Comparison of ENCODE assay signal across 8 mouse cellular contexts in the genomic region with DNA sequence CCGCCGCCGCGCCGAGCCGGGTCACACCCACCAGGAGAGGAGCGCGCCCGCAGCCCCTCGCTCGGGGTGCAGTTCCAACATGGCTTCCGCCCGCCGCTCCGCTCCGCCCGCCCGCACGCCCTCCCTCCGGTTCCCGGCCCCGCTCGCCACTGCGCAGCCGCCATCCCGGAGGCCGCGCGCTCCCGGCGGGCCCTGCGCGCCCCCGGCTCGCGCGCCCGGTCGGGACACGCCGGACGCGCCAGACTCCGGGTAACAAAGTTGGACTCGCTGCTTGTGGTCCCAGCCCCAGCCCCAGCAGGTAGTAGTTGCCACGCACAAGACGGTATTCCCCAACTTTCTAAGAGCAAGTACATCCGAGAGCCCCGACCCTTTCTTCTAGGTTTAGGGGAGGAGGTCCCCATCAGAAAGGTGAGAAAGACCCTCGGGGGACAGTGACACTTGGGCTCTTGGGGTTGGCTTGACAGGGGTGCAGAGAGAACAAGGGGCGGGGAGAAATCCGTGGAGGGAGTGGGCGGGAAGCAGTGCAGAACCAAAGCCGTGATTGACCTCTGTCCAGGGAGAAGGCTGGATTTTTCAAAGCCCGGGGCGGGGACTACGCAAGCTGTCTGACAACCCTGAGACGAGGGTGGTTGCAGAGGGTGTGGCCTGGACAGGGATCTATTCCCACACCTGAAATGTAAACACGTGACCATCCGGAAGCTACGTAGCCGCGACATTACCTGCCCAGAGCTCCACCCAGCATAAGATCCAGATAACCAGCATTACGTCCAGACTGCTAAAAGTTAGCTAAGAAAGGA. TPM values are rescaled to one million over a fixed set of nuclear protein-coding genes. Genes with fewer than 3 reads are reported as not detected.
A peak's percentile ranks its signal among the peaks of the same experiment; 100 is the strongest.
DNase-seq lines count a peak whose midpoint lies in the region; ATAC-seq and TF ChIP-seq lines count a peak whose summit lies in the region.

TSS of gene Map4k3 (minus strand) at position 424 of the 797 bp plus-strand sequence.

- no peak for DNase-seq in Patski (ENCODE audit: low read depth, low spot score)
- DNase-seq in cerebellum, postnatal 25 days: peak; percentile 89 to 94
- peak; percentile 92 for DNase-seq in gastrocnemius, adult 2 months
- DNase-seq in left cerebral cortex, adult 8-10 months (ENCODE audit: low spot score in 2 of 2): peak; percentile 54 to 71
- DNase-seq in right cerebral cortex, adult 2 months (ENCODE audit: low spot score in 2 of 2): peak; percentile 76 to 79
- DNase-seq in urinary bladder, postnatal 14 days (ENCODE audit: low spot score): peak; percentile 92

- peak within 1 kb of the TSS; percentile 95 for H3K9ac ChIP-seq in hindbrain, embryonic 16.5 days (ENCODE audit: low read depth, low read length)

- TF ChIP-seq CTCF in Patski (IDR thresholded peaks at IDR 0.05): no peak
- no peak for TF ChIP-seq CTCF in gastrocnemius, adult 2 months (IDR thresholded peaks at IDR 0.05)

- H3K4me2 ChIP-seq in hindbrain, embryonic 16.5 days (ENCODE audit: low read length): peak within 1 kb of the TSS; percentile 83

- POLR2A ChIA-PET in Patski (lab: Charles Lee): interaction anchor here (1.3 kb wide), 1 partner anchor 56 kb away, joined by 7 read pairs; no protein-coding TSS in a partner anchor

- intact Hi-C loops in gastrocnemius, adult 2 months (cut with DNase I): loop anchor here (5.0 kb wide), 1 partner anchor 46 kb away; no protein-coding TSS in a partner anchor

- peak; percentile 82 for ATAC-seq in Patski
- peak; percentile 96 for ATAC-seq in hindbrain, embryonic 16.5 days
- peak; percentile 77 for ATAC-seq in megakaryocyte, adult 5-6 weeks (ENCODE audit: poor library complexity, severe bottlenecking)

- peaks cover 18% of the 10 kb centered on the region for H3K4me1 ChIP-seq in hindbrain, embryonic 16.5 days (ENCODE audit: control insufficient read depth, insufficient read depth, low read depth, low read length)

- H3K9me3 ChIP-seq in hindbrain, embryonic 16.5 days (ENCODE audit: control insufficient read depth, low read length): no peaks in the 10 kb centered on the region

- no peaks in the 10 kb centered on the region for H3K27me3 ChIP-seq in Patski
- no peaks in the 10 kb centered on the region for H3K27me3 ChIP-seq in hindbrain, embryonic 16.5 days (replicated peaks; ENCODE audit: control insufficient read depth, insufficient read depth, low read length)

- WGBS in hindbrain, embryonic 16.5 days: 1% methylated on average over 46 of the region's 64 CpGs

- in situ Hi-C loops in Patski (cut with MboI; ENCODE audit: low pct_unique_long_range_greater_than_20kb): loop anchor here (5.0 to 10.0 kb wide), 2 partner anchors 39 to 287 kb away; no protein-coding TSS in a partner anchor

- peak within 1 kb of the TSS; percentile 93 for H3K4me3 ChIP-seq in gastrocnemius, adult 2 months
- H3K4me3 ChIP-seq in hindbrain, embryonic 16.5 days (ENCODE audit: low read length): peak within 1 kb of the TSS; percentile 92

- H3K27ac ChIP-seq in gastrocnemius, adult 2 months: peak within 1 kb of the TSS; percentile 95
- H3K27ac ChIP-seq in hindbrain, embryonic 16.5 days (ENCODE audit: low read depth, low read length): peak within 1 kb of the TSS; percentile 92

- CTCF ChIA-PET in Patski (lab: Charles Lee): interaction anchor here (1.7 kb wide), 1 partner anchor 27 kb away, joined by 5 read pairs; no protein-coding TSS in a partner anchor

- no peaks in the 10 kb centered on the region for H3K36me3 ChIP-seq in hindbrain, embryonic 16.5 days (ENCODE audit: control insufficient read depth, insufficient read depth, low read length)

RNA-seq across cellular contexts. Expression of gene Map4k3, which starts in this region (rescaled TPM):
- 94.2 TPM for polyA plus RNA-seq in Patski (2021)
- 10 to 100 TPM; 11.9 to 17.5 TPM for total RNA-seq in gastrocnemius, adult 2 months (2021)
- 17.7 and 19.4 TPM in 2 replicates for polyA plus RNA-seq in hindbrain, embryonic 16.5 days (2015; fragmentation: Nextera tagmentation; extraction: Ambion mirVana)
- 10 to 100 TPM; 55.1 to 66.0 (median 61.1) TPM for total RNA-seq in left cerebral cortex, adult 8-10 months (2022)
- 7.6 and 7.9 TPM in 2 replicates for total RNA-seq in megakaryocyte, adult 5-6 weeks (2015)
- total RNA-seq in megakaryocyte, adult 5-6 weeks (2017): 5.6 and 8.6 TPM in 2 replicates
